Mouse (Mus musculus) CH12.LX (cell line): ENCODE data around the gene Nol10. TPM values are rescaled to one million over a fixed set of nuclear protein-coding genes. Genes with fewer than 3 reads are reported as not detected.
A peak's percentile ranks its signal among the peaks of the same experiment; 100 is the strongest.

Source experiments
- DNase-seq: peaks from one replicate; pipeline ENCODE4 v3.0.0-alpha.2; 2013; ENCODE audit errors: extremely low read depth
- H3K27ac ChIP-seq: 2 replicates; pipeline ENCODE4 v1.5.1; 2012; ENCODE audit warnings: low read depth, mild to moderate bottlenecking, control low read depth, moderate library complexity; ENCODE audit not compliant: insufficient read depth
- H3K27me3 ChIP-seq: replicated peaks from 2 replicates; pipeline ENCODE3; 2012; ENCODE audit warnings: inconsistent platforms
- H3K36me3 ChIP-seq, 2 experiments: replicated peaks in 1 of 2; 2 replicates each; pipeline versions ENCODE3 to v1.6.1; 2012; ENCODE audit warnings: inconsistent platforms in 1 of 2, low read length in 1 of 2, mild to moderate bottlenecking in 1 of 2, mixed read lengths in 1 of 2, moderate library complexity in 1 of 2; ENCODE audit not compliant: control insufficient read depth in 1 of 2, insufficient read depth in 1 of 2
- H3K4me1 ChIP-seq, 2 experiments: 2 replicates each; pipeline ENCODE4 v1.6.1; 2012; ENCODE audit warnings: inconsistent platforms in 1 of 2, moderate library complexity in 1 of 2; ENCODE audit not compliant: insufficient read depth in 2 of 2, control insufficient read depth in 1 of 2
- H3K4me2 ChIP-seq: 2 replicates; pipeline ENCODE4 v1.6.1; 2012; ENCODE audit warnings: low read depth, mild to moderate bottlenecking, control low read depth; ENCODE audit not compliant: poor library complexity, insufficient read depth, severe bottlenecking
- H3K4me3 ChIP-seq, 3 experiments: fragments of 150-350 bp in 1 of 3; sonication (generic) in 1 of 3; replicated peaks in 1 of 3; 2 replicates each; pipeline versions ENCODE3 to v1.5.1; 2011 to 2012; ENCODE audit warnings: low read depth in 2 of 3, low read length in 2 of 3, mild to moderate bottlenecking in 2 of 3, moderate library complexity in 2 of 3, control low read depth in 1 of 3, improper control_type of control experiment in 1 of 3, inconsistent platforms in 1 of 3, mixed read lengths in 1 of 3; ENCODE audit not compliant: poor library complexity in 1 of 3
- H3K79me2 ChIP-seq: replicated peaks from 2 replicates; pipeline ENCODE4 v1.6.1; 2012; ENCODE audit warnings: mild to moderate bottlenecking, moderate library complexity; ENCODE audit not compliant: control insufficient read depth, poor library complexity, insufficient read depth, severe bottlenecking; ENCODE audit errors: extremely low read depth
- H3K9ac ChIP-seq: 2 replicates; pipeline ENCODE4 v1.6.1; 2012; ENCODE audit warnings: low read depth, mild to moderate bottlenecking, control low read depth, moderate library complexity; ENCODE audit not compliant: insufficient read depth
- H3K9me3 ChIP-seq: replicated peaks from 2 replicates; pipeline ENCODE3; 2012; ENCODE audit warnings: low read length, inconsistent platforms, mixed read lengths
- BHLHE40 ChIP-seq: IDR thresholded peaks from 2 replicates; pipeline ENCODE4 v1.6.1; 2011; ENCODE audit warnings: mild to moderate bottlenecking, low read depth, low read length, improper control_type of control experiment
- CHD1 ChIP-seq: IDR thresholded peaks from 2 replicates; pipeline ENCODE4 v1.6.1; 2012; ENCODE audit warnings: low read depth, low read length, improper control_type of control experiment, inconsistent platforms
- CTCF ChIP-seq, 2 experiments: IDR thresholded peaks in 1 of 2; conservative IDR thresholded peaks in 1 of 2; 2 replicates each; pipeline ENCODE4 v1.5.1; 2011 to 2012; ENCODE audit warnings: low read depth in 2 of 2, low read length in 2 of 2, improper control_type of control experiment in 1 of 2, inconsistent platforms in 1 of 2, mild to moderate bottlenecking in 1 of 2, moderate library complexity in 1 of 2
- EP300 ChIP-seq: IDR thresholded peaks from 2 replicates; pipeline ENCODE4 v1.6.1; 2011; ENCODE audit warnings: low read length, improper control_type of control experiment
- ETS1 ChIP-seq: conservative IDR thresholded peaks from 2 replicates; pipeline ENCODE4 v1.6.1; 2012; ENCODE audit warnings: low read depth, mild to moderate bottlenecking, inconsistent platforms, low read length, improper control_type of control experiment, moderate library complexity
- GABPA ChIP-seq: IDR thresholded peaks from 2 replicates; pipeline ENCODE4 v1.6.1; 2012; ENCODE audit warnings: low read depth, low read length, improper control_type of control experiment, inconsistent platforms; ENCODE audit not compliant: insufficient replicate concordance
- HCFC1 ChIP-seq: IDR thresholded peaks from 2 replicates; pipeline ENCODE4 v1.6.1; 2012; ENCODE audit warnings: low read depth, mild to moderate bottlenecking, inconsistent platforms, low read length, improper control_type of control experiment
- JUN ChIP-seq: IDR thresholded peaks from 2 replicates; pipeline ENCODE4 v1.6.1; 2011; ENCODE audit warnings: low read depth, mild to moderate bottlenecking, low read length, improper control_type of control experiment, moderate library complexity; ENCODE audit not compliant: insufficient read depth
- KAT2A ChIP-seq: IDR thresholded peaks from 2 replicates; pipeline ENCODE4 v1.6.1; 2012; ENCODE audit warnings: low read length, improper control_type of control experiment, inconsistent platforms; ENCODE audit not compliant: insufficient replicate concordance
- MEF2A ChIP-seq: IDR thresholded peaks from 2 replicates; pipeline ENCODE4 v1.6.1; 2014; ENCODE audit warnings: low read depth, mild to moderate bottlenecking, inconsistent platforms, low read length, improper control_type of control experiment, borderline replicate concordance
- MXI1 ChIP-seq: IDR thresholded peaks from 2 replicates; pipeline ENCODE4 v1.6.1; 2011; ENCODE audit warnings: mild to moderate bottlenecking, low read depth, low read length, improper control_type of control experiment
- NELFE ChIP-seq: IDR thresholded peaks from 2 replicates; pipeline ENCODE4 v1.6.1; 2011; ENCODE audit warnings: low read depth, low read length, improper control_type of control experiment
- NRF1 ChIP-seq: IDR thresholded peaks from 2 replicates; pipeline ENCODE4 v1.6.1; 2014; ENCODE audit warnings: low read depth, mild to moderate bottlenecking, inconsistent platforms, low read length, improper control_type of control experiment, moderate library complexity
- RAD21 ChIP-seq: IDR thresholded peaks from 2 replicates; pipeline ENCODE4 v1.6.1; 2011; ENCODE audit warnings: low read depth, mild to moderate bottlenecking, low read length, improper control_type of control experiment, moderate library complexity
- SIN3A ChIP-seq: IDR thresholded peaks from 2 replicates; pipeline ENCODE4 v1.6.1; 2012; ENCODE audit warnings: low read length, improper control_type of control experiment, inconsistent platforms
- SMC3 ChIP-seq: IDR thresholded peaks from 2 replicates; pipeline ENCODE4 v1.6.1; 2011; ENCODE audit warnings: low read depth, low read length, improper control_type of control experiment
- TCF12 ChIP-seq: IDR thresholded peaks from 2 replicates; pipeline ENCODE4 v1.6.1; 2014; ENCODE audit warnings: low read depth, mild to moderate bottlenecking, inconsistent platforms, low read length, improper control_type of control experiment
- USF1 ChIP-seq: IDR thresholded peaks from 2 replicates; pipeline ENCODE4 v1.6.1; 2014; ENCODE audit warnings: low read depth, mild to moderate bottlenecking, inconsistent platforms, low read length, improper control_type of control experiment
- ZC3H11A ChIP-seq: IDR thresholded peaks from 2 replicates; pipeline ENCODE4 v1.6.1; 2012; ENCODE audit warnings: low read depth, mild to moderate bottlenecking, inconsistent platforms, low read length, improper control_type of control experiment
- ZKSCAN1 ChIP-seq: IDR thresholded peaks from 2 replicates; pipeline ENCODE4 v1.6.1; 2012; ENCODE audit warnings: low read depth, inconsistent platforms, low read length, improper control_type of control experiment, borderline replicate concordance
- ZMIZ1 ChIP-seq: IDR thresholded peaks from 2 replicates; pipeline ENCODE4 v1.6.1; 2012; ENCODE audit warnings: low read depth, mild to moderate bottlenecking, inconsistent platforms, low read length, improper control_type of control experiment
- ZNF384 ChIP-seq: IDR thresholded peaks from 2 replicates; pipeline ENCODE4 v1.6.1; 2012; ENCODE audit warnings: low read depth, low read length, improper control_type of control experiment, inconsistent platforms
- dilution Hi-C: fragments of 300-500 bp; cut with MboI; formaldehyde crosslinking; loops from 2 replicates; pipeline ENCODE4 v1.14.3; 2020; ENCODE audit warnings: low sequenced_read_pairs; ENCODE audit not compliant: extremely low pct_unique_long_range_greater_than_20kb, extremely low pct_ligation_motif_present
- in situ Hi-C: fragments of 300-500 bp; cut with MboI; formaldehyde crosslinking; loops from 3 replicates; pipeline ENCODE4 v1.14.3; 2019; ENCODE audit warnings: low sequenced_read_pairs, low pct_ligation_motif_present, low pct_unique_long_range_greater_than_20kb, mixed read lengths
- polyA plus RNA-seq: library from polyadenylated mRNA; unstranded; fragments of >175 nt; gene quantifications from 2 replicates; pipeline ENCODE4 v1.2.1, GENCODE M21; 2012; ENCODE audit warnings: low read depth; ENCODE audit not compliant: insufficient read length
- total RNA-seq, 2 experiments: library from RNA; depleted of rRNA; stranded (reverse); fragments of 300-350 nt in 1 of 2; fragments of >200 nt in 1 of 2; gene quantifications; 2 replicates each; pipeline ENCODE4 v1.2.3; 2012 to 2014

The Nol10 gene
- total and polyA plus RNA-seq, 3 experiments: 10.9 to 65.8 (median 14.5) TPM

- H3K36me3 ChIP-seq: peaks cover 12 to 53% of the 10 kb centered on the region in 2 experiments
These were observed 82.3 kb downstream of the Nol10 start for GRCm38 (mm10) chr12:17430578-17430977.

GRCm38 (mm10) chr12:17431166-17431565, 82.9 kb downstream of the Nol10 start:
- TF ChIP-seq BHLHE40: no peak
- TF ChIP-seq RAD21: no peak
- peak overlapping the region; percentile 96 for H3K27ac ChIP-seq
- no peak overlapping the region for H3K4me3 ChIP-seq
- peak overlapping the region; percentile 9; the same call in 1 of the 2 replicates for H3K4me2 ChIP-seq
- no peaks in the 10 kb centered on the region for H3K27me3 ChIP-seq
- dilution Hi-C loops: no loop called here
- peaks cover 43 to 94% of the 10 kb centered on the region in 2 experiments for H3K4me1 ChIP-seq
- peak overlapping the region; percentile 12; the same call in 1 of the 2 replicates for H3K9ac ChIP-seq
- in situ Hi-C loops: no loop called here
- H3K36me3 ChIP-seq: peaks cover 9 to 48% of the 10 kb centered on the region in 2 experiments
- no peak for DNase-seq
- no peaks in the 10 kb centered on the region for H3K9me3 ChIP-seq
- no peaks in the 10 kb centered on the region for H3K79me2 ChIP-seq

More at GRCm38 (mm10) chr12:17430578-17430977, 82.3 kb downstream of the Nol10 start:
- Histone ChIP-seq H3K27ac (peak overlapping the region; percentile 96), H3K79me2 (no peaks in the 10 kb centered on the region), H3K9me3 (no peaks in the 10 kb centered on the region), H3K9ac (peak overlapping the region; percentile 12; the same call in 1 of the 2 replicates), H3K4me1 (peaks cover 37 to 94% of the 10 kb centered on the region in 2 experiments), H3K4me3 (no peak overlapping the region), H3K27me3 (no peaks in the 10 kb centered on the region), H3K4me2 (no peak overlapping the region)
- dilution Hi-C loops (no loop called here), in situ Hi-C loops (no loop called here)
- DNase-seq: no peak
- 0 out of 2 replicates have a peak, but pooled peaks have one; percentile 39 for TF ChIP-seq MEF2A
- peak; percentile 59; the same call in 1 of the 2 replicates for TF ChIP-seq EP300
- no peak for TF ChIP-seq SIN3A
- peak; percentile 55; the same call in 1 of the 2 replicates for TF ChIP-seq TCF12
- TF ChIP-seq NRF1: no peak
- 0 out of 2 replicates have a peak, but pooled peaks have one; percentile 35 for TF ChIP-seq ETS1
- no peak; the same call in 1 of the 2 replicates for TF ChIP-seq RAD21
- peak; percentile 24; the same call in 1 of the 2 replicates for TF ChIP-seq BHLHE40

GRCm38 (mm10) chr12:17431812-17432332, 83.6 kb downstream of the Nol10 start:
- peaks cover 46 to 94% of the 10 kb centered on the region in 2 experiments for H3K4me1 ChIP-seq
- H3K27me3 ChIP-seq: no peaks in the 10 kb centered on the region
- H3K36me3 ChIP-seq: peaks cover 5 to 44% of the 10 kb centered on the region in 2 experiments
- peak; percentile 87 for DNase-seq
- H3K9me3 ChIP-seq: no peaks in the 10 kb centered on the region
- peak overlapping the region; percentile 96 for H3K27ac ChIP-seq
- dilution Hi-C loops (no loop called here), in situ Hi-C loops (no loop called here)
- H3K9ac ChIP-seq: no peak overlapping the region
- no peaks in the 10 kb centered on the region for H3K79me2 ChIP-seq
- peak overlapping the region; percentile 35; the same call in 1 of the 2 replicates for H3K4me2 ChIP-seq
- H3K4me3 ChIP-seq: no peak overlapping the region
- TF ChIP-seq ZC3H11A (no peak), MEF2A (peak; percentile 72), NELFE (no peak), USF1 (no peak), KAT2A (0 out of 2 replicates have a peak, but pooled peaks have one; percentile 26), ZNF384 (peak; percentile 39), ZKSCAN1 (no peak), ZMIZ1 (no peak; the same call in 1 of the 2 replicates), CTCF (conservative IDR thresholded peaks at IDR 0.05 in 1 of 2, IDR thresholded peaks at IDR 0.05 in 1 of 2; ENCODE audit: low read depth in 2 of 2, low read length in 2 of 2) (no peak), JUN (no peak), CHD1 (0 out of 2 replicates have a peak, but pooled peaks have one; percentile 28), NRF1 (no peak), ETS1 (peak; percentile 86), GABPA (no peak), HCFC1 (no peak; the same call in 1 of the 2 replicates), MXI1 (no peak), SMC3 (peak; percentile 26; the same call in 1 of the 2 replicates), SIN3A (peak; percentile 32; the same call in 1 of the 2 replicates)
